Mouse (Mus musculus): Measurements from ENCODE around the gene Stxbp3.
"Not testable (repeated sequence)": the region's sequence is repeated elsewhere in the genome, so short reads cannot be mapped to it uniquely, and the experiment has no call there.

Stxbp3 gene

DNA sequence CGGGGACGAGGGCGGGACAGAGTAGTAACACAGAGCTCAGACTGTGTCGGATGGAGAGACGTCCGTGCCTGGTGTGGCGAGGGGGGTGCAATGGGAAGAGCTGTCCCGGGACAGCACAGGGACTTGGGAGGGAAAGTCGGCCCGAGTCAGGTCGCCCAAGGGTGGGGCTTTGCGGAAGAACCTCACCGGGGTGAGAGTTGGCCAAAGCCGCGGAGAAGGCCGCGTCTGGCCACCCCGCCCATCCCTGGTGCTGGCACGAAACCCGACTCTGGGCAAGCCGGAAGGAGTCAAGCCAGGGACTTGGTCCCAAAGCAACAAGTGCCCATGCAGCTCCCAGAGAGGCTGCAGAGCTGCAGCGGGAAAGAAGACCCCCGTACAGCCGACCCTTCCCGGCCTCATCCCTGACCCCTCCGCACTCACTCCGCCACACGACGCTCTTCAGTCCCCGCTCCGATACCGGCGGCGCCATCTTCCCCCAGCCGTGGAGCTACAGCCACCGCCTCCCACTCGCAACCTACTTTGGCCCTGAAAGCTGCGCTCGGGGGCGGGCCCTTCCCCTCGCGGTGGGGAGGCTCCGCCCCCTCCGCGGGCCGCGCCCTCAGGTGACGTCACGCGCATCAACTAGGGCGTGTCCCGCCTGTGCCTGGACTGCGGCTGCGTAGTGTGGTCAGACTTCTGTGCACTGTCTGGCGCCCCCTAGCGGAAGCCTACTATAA, at the start of gene Stxbp3:
Stxbp3 (minus strand) TSS at position 527 of the 716 bp plus-strand sequence.
- peak; percentile 95 to 97 for DNase-seq (ENCODE audit: low spot score in 2 of 2)

DNA sequence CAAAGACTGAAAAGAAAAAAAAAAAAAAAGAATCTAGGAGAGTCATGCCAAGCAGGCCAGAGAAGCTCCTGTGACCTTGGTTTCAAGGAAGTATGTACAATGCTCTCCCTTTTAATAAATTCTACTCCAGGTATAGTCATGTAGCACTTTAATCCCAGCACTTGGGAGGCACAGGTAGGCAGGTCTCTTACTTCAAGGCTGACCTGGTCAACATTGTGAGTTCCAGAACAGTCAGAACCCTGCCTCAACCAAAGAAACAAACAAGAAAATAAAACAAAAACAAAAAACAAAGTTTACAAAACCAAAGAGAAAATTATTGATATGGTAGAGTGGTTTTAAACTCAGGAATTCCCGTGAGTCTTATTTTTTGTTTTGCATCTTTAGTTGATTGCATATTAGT, 49.6 kb upstream of the Stxbp3 start, which contains the start of gene Fndc7:
Fndc7 (minus strand) TSS at position 101 of the 400 bp plus-strand sequence.
- DNase-seq (ENCODE audit: low spot score in 2 of 2), result no peak

DNA sequence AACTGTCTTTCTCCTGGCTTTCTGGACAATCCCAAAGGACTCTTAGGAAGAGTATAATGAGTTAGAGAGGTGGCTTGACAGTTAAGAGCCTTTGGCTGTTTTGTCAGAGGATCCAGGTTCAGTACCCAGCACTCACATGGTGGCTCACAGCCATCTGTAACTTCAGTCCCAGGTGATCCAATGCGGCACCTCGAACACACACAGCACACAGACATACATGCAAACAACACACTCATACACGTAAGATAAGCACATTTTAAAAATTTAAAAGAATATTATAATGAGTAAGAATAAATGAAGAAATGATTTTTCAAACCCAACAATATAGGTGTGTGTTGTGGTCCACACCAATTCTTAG, 47.3 kb upstream of the Stxbp3 start:
- no peak for DNase-seq (ENCODE audit: low spot score in 2 of 2)

DNA sequence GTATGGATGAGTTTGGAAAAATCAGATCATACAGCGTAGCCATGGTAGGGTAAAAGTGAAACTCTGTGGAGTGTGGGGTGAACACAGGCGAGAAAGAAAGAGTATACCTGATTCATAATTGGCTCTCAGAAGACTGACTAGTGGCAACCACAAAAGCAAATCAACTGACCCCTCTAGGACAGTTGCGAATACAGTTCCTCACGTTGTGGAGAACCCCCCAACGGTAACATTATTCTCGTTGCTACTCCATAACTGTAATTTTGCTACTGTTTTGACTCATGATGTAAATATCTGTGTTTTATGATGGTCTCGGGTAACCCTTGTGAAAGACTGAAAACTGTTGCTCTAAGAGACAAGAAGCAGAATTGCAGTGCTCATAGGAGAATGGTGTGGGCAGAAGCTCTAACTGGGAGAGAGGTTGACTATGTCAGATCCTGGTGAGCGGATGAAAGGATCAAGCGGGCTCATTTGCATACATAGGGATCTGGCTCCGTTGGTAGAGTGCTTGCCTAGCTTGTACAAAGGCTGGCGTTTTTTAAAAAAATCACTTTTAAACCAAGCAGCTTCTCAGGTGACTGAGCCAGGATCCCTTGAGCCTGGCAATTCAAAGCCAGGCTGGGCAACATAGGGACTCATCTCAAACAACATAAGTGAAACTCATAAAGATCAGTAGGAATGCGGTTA, 46.8 kb upstream of the Stxbp3 start:
- no peak for DNase-seq (ENCODE audit: low spot score in 2 of 2)

DNA sequence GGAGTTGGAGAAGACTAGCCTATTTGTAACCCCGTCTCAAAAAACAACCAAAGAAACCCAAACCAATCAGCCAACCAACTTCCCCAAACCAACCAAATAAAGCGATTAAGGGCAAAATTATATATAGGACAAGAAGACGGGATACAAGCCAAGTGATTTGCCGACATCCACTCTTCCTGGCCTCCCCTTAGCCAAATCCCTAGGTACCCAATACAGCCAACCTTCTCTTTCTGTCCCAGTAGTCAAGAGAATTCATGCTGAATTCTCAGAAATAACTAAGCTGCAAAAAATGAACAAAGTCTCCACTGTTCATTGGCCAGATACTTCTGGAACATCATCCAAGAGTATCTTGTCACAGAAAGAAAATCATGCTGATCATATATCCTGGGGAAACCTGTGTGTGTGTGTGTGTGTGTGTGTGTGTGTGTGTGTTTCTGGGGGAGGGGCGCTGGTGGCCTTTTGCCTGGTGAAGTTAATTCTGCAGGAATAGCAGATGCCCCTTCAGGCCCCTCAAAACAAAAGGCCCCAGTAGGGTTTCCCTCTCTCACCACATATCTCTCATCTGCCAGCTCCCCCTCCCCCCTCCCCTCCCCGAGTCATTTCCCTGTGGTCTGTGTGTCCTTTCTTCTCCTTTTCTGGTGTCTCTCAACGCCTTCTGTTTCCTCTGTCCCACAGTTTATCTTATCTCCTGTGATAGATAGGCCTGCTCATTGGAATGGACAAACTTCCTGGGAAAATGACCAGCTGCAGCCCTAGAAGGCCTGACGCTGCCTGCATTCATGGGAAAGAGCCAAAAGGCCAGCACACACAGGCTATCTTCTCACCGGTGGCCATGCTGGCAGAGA, 45.6 kb upstream of the Stxbp3 start:
- no peak for DNase-seq (ENCODE audit: low spot score in 2 of 2)

DNA sequence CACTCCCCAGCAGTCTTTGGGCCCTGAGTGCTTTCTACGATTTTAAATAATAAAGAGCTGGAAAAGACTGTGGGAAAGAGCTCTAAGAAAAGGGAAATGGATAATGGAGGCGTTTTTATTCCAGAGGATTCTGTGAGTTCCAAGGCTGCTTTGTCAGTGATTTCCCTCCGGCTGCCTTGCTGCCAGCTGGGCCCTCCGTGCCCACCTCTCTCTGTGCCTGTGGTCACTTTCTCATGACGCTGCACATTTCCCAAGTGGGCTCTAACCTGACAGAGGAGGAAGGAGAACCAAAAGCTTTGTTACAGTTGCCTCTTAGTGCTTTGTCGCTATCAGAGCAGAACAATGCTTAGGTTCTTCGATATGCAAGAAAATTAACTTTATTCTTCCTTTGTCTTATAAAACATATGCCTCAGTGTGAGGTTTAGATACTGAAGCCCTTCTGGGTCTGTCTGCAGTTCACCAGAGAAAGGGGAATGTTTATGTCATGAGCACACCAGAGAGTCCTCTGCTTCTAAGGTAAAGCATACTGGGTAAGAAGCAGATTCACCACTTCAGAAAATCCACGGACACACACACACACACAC, 44.5 kb upstream of the Stxbp3 start:
- no peak for DNase-seq (ENCODE audit: low spot score in 2 of 2)

DNA sequence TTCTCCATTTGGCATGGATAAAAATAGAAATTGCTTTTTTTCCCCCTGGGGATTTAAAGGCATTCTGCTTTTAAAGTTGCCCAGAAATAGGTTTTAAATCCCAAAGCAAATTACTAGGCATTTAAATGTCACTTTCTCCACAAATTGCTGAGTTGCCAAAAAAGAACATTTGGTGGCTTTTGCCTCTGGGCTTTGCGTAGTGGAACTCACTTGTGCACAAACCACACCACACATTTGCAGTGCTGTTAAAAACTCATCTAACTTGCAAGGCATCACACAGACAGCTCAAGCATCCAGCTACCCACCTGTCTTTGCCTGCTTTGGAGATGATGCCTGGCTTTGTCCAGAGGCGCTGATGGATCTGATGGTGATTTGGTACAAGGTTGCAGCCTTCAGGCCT, 42.7 kb upstream of the Stxbp3 start:
- DNase-seq (ENCODE audit: low spot score in 2 of 2), result no peak

DNA sequence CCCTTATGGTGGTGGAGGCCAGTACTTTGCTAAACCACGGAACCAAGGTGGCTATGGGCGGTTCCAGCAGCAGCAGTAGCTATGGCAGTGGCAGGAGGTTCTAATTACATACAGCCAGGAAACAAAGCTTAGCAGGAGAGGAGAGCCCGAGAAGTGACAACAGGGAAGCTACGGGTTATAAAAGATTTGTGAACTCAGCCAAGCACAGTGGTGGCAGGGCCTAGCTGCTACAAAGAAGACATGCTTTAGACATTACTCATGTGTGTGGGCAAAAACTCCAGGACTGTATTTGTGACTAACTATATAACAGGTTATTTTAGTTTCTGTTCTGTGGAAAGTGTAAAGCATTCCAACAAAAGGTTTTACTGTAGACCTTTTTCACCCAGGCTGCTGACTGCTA, 41.5 kb upstream of the Stxbp3 start:
- DNase-seq (ENCODE audit: low spot score in 2 of 2), result not testable (repeated sequence)

DNA sequence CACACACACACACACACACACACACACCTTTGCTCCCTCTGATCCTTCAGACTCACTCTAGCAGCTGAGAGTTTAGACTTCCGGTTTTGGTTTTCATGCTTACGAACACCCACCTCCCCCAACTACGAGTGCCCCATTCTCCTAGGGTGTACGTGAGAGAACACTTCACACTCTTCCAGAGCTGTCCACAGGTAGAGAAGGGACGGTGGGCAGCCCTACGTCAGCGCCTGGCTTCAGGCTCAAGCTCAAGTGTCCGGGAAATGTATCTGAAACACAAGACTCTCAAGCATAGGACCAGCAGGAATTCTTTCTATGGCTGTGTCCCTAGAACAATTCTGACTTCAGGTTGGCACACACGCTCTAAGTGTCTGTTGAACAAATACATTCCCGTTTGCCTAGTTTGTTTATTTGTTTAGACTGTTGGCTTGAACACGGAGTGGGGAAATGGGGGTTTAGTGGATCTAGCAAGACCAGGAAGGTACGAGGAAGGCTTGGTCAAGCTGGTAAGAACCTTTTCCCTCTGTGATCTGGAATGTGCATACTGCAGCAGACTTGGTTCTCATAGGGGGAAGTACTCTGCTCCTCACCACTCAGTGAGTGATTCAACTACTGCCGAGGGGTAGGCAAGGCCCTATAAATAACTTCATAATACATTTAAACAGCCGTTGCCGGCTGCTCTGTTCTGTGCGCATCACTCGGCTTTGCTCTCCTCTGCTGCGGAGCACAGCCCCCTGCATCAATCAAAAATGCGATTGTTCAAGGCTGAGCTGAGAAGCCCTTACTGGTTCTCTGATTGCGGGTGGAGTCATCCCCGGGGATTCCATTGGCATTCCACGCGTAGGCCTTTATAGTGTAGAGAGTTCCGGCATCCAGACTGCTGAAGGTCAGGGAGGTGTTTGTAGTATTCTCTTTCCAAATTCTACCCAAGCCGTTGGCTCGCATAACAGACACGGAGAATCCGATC, 40.5 kb upstream of the Stxbp3 start:
- peak in 1 of 2 experiments; percentile 33 for DNase-seq (ENCODE audit: low spot score in 2 of 2)

DNA sequence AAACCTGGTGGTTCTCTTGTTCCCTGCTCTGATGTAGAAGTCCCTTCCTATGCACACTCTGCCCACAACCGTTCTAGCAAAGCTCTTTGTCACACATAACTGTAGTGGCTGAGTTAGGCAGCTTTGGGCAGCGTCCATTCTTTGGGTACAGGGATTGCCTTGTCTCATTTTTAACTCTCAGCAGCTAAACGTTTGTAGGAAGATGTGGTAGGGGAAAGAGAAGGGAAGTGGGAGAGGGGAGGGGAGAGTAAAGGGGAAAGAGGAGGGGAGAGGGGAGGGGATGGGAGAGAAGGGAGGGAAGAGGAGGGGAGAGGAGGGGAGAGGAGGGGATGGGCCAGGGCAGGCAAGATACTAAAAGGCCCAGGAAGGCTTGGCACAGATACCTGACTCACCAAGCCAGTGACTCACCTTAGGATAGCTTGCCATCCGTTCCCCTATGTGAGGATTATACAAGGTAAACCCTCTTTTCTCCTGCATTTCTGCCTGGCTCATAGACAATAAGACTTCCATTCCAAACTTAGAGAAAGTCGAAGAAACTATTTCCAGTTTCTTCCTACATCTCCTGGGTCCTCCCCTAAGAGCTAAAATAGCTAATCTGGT, 39.6 kb upstream of the Stxbp3 start:
- DNase-seq (ENCODE audit: low spot score in 2 of 2), result no peak

DNA sequence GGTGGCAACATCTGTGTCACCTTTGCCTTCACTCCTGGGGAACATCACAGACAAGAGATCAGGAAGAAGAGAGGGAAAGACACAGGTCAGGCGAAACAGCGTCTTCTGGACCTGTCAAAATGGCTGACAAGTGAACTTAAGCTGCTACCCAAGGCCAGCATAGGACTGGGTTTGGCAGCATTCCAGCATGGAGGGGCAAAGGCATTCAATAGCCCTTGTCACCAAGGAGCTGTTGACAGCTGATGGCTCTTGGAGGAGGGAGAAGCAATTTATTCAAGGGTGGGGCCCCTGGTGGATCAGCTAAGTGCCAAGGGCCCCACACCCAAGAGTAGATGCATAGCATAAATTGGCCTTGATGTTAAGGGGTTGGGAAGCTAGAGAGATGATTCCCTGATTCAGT, 38.8 kb upstream of the Stxbp3 start:
- DNase-seq (ENCODE audit: low spot score in 2 of 2), result no peak

DNA sequence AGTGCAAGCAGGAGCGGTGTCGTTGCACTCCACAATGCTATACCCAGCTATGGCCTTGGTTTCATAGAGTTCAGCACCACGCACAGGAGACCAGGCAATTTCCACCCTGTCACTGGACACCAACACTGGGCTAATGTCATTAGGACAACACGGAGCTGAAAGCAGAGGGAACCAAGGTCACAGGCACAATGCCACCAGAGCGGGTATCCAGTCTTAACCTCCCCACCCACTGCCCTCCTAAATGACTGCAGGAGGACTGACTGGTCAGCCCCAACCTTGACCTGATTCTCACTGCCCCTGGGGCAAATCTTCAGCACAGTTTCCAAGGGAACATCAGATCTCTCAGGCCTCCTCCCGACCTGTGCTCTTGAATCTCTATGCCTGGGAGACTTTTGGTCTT, 30.3 kb upstream of the Stxbp3 start:
- DNase-seq (ENCODE audit: low spot score in 2 of 2), result no peak

DNA sequence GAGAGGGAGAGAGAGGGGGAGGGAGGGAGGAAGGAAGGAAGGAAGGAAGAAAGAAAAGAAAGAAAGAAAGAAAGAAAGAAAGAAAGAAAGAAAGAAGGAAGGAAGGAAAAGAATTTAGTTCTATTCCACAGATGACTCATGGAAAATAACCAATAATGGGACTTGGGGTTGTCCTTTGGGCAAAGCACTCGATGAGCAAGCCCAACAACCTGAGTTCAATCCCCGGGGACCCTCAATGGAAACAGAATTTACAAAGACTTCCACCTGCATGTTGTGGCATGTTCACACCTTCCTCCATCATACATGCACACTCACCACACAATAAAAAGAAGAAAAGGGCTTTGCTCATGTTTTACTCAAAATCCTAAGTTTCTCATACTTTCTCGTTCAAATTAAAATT, 27.1 kb upstream of the Stxbp3 start:
- no peak for DNase-seq (ENCODE audit: low spot score in 2 of 2)

DNA sequence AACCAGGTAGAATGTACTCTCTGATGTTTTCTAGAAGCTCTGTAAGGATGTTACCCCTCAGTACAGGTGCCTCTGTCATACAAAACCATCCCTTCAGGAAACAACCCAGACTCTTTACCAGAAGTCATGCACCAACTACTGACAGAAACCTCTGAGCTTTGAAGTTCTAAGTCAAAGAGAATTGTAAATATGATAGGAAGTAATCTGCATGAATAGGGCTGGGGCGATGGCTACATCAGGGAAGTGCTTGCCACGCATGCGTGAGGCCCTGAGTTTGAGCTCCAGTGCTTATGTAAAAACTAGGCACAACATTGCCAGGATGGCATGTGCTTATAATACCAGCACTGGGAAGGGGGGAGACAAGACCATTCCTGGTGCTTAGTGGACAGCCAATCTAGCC, 25.4 kb upstream of the Stxbp3 start:
- no peak for DNase-seq (ENCODE audit: low spot score in 2 of 2)

DNA sequence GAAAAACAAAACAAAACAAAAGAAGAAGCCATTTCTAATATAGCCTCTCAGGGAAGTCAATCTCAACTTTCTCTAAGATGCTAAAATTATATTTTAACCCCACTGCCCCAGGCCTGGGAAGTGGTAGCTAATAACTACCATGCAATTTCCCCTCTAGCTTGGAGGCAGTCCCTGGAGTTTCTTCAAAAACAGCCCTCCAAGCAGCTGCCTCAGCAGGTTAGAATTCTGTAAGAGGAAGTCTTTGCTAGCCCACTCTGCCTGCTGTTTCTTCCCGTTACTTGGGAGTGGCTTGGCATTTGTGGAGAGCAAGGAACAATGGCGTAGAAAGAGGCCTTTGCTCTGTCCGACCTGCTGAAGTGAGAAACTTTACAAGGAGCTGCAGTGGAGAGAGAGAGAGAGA, 24.8 kb upstream of the Stxbp3 start:
- DNase-seq (ENCODE audit: low spot score in 2 of 2), result no peak

DNA sequence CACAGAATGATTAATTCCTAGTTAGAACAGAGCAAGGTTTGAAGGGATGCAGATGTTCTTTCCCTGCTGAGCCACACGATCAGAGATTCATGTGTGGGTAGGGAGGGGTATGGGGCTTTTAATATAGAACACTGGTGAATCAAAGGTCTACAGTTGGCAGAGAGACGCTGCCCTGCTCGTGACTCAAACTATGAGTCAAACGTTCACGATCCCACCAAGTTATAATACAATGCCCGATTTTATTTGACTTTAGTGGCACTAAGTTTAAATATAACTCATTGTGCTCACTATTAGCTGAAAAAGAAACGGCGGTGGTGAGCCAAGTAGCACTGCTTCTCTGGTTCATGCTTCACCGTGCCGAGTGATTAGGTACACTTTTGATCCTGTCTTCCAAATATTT, 22.8 kb upstream of the Stxbp3 start:
- no peak for DNase-seq (ENCODE audit: low spot score in 2 of 2)

DNA sequence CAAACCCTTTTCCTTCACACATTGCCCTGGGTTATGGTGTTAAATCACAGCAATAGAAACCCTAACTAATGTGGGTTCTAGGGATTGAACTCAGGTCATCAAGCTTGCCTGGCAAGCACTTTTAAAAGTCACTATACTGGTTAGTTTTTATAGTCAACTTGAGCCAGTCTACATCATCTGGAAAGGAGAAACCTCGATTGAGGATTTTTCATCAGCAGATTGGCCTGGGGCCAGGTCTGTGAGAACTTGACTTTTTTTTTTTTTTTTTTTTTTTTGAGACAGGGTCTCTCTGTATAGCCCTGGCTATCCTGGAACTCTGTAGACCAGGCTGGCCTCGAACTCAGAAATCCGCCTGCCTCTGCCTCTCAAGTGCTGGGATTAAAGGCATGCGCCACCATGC, 22.0 kb upstream of the Stxbp3 start:
- DNase-seq (ENCODE audit: low spot score in 2 of 2), result not testable (repeated sequence)

DNA sequence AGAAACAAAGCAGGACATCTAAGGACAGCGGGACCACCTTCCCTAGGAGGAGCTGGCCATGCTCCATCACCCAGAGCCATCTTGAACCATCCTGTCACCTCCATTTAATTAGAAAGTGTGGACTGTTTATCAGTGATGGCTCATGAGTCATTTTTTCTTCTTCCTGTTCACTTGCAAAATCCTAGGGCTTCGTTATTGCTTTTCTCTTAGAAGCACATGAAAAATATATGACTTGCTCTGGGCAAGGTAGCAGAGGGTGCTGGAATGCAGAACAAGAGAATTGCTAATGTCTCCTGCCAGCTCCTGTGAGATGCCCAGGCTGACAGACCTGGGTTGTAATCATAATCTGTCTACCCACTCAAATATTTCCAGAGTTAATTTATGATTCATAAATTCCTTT, 20.5 kb upstream of the Stxbp3 start:
- DNase-seq (ENCODE audit: low spot score in 2 of 2), result no peak

DNA sequence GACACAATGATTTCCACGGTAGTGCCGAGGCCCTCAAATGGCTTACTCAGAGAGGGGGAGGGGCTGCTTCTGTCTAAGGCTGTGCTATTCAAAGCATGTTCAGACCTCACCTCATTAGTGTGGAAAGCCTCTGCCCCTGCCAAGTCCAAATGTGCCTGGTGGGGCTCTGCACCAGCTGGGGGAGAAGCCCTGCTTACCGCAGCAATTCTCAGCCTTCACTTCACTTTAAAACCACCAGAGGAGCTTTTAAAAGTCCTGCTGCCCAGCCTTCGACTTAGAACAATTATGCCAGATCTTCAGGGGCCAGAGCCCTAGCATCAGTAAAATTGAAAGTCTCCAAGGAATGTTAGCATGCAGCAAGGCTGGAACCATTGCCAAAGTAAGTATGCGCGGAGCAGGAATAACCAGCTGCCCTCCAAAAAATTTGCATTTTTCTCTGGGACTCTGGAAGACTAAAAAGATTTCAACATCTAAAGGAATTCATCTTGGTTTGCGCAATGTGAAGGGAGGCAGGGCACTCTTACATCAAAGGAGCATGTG, 18.0 kb upstream of the Stxbp3 start:
- DNase-seq (ENCODE audit: low spot score in 2 of 2), result peak; percentile 21 to 32

DNA sequence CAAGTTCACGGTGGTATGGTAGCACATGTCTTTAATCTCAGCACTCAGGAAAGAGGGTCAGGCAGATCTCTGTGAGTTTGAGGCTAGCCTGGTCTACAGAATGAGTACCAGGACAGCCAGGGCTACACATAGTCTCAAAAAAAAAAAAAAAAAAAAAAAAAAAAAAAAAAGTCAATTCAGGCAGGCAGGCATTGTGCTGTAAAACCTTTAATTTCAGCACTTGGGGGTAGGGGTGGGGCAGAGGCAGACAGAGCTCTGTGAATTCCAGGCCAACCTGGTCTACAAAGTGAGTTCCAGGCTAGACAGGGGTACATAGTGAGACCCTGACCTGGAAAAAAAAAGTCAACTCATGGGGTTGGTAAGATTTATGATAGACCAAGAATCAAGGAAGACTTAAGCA, 17.4 kb upstream of the Stxbp3 start:
- no peak for DNase-seq (ENCODE audit: low spot score in 2 of 2)

DNA sequence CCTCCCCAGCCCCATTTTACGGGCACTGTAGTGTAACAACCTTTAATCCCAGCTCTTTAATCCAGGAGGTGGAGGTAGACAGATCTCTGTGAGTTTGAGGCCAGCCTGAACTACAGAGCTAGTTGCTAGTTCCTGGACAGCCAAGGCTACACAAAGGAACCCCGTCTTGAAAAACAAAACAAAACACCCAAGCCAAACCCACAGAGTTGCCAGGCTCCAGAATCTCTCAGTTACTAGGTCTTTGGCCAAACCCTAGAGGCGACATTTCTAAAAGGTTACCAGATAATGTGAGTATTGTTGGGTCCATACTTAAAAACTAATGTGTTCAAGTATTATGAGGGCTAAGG, 16.8 kb upstream of the Stxbp3 start:
- DNase-seq (ENCODE audit: low spot score in 2 of 2), result no peak
